Mouse (Mus musculus) right cerebral cortex, postnatal 4 days (tissue): Measurements from ENCODE around the gene Mgat5.
A peak's percentile ranks its signal among the peaks of the same experiment; 100 is the strongest.

Source experiments
- DNase-seq: peaks from one replicate; pipeline ENCODE4 v3.0.0-alpha.2; 2022

Mgat5 gene

GRCm38 (mm10) chr1:127262170-127262837 is 57.5 kb downstream of the Mgat5 start:
- no peak for DNase-seq

GRCm38 (mm10) chr1:127267985-127268384 is 63.2 kb downstream of the Mgat5 start:
- DNase-seq = no peak

- no peak for DNase-seq
These were observed 64.5 kb downstream of the Mgat5 start for GRCm38 (mm10) chr1:127269343-127269742.

- no peak for DNase-seq
These were observed 65.6 kb downstream of the Mgat5 start for GRCm38 (mm10) chr1:127270273-127271020.

GRCm38 (mm10) chr1:127271156-127271555 is 66.3 kb downstream of the Mgat5 start:
- DNase-seq = no peak

- DNase-seq = no peak
These were observed 68.5 kb downstream of the Mgat5 start for GRCm38 (mm10) chr1:127273363-127273762.

GRCm38 (mm10) chr1:127275572-127276324 is 70.9 kb downstream of the Mgat5 start:
- DNase-seq = no peak

- DNase-seq = no peak
These were observed 73.3 kb downstream of the Mgat5 start for GRCm38 (mm10) chr1:127278067-127278466.

GRCm38 (mm10) chr1:127280256-127280655 is 75.4 kb downstream of the Mgat5 start:
- peak; percentile 33 for DNase-seq

- no peak for DNase-seq
These were observed 80.2 kb downstream of the Mgat5 start for GRCm38 (mm10) chr1:127284975-127285374.

GRCm38 (mm10) chr1:127287505-127287904 is 82.7 kb downstream of the Mgat5 start:
- DNase-seq = no peak

GRCm38 (mm10) chr1:127290879-127291278 is 86.1 kb downstream of the Mgat5 start:
- no peak for DNase-seq

GRCm38 (mm10) chr1:127291721-127292120 is 86.9 kb downstream of the Mgat5 start:
- no peak for DNase-seq

GRCm38 (mm10) chr1:127293286-127293685 is 88.5 kb downstream of the Mgat5 start:
- DNase-seq = no peak

- DNase-seq = no peak
These were observed 92.0 kb downstream of the Mgat5 start for GRCm38 (mm10) chr1:127296815-127297214.

- no peak for DNase-seq
These were observed 95.0 kb downstream of the Mgat5 start for GRCm38 (mm10) chr1:127299774-127300173.

GRCm38 (mm10) chr1:127301038-127301437 is 96.2 kb downstream of the Mgat5 start:
- no peak for DNase-seq

- no peak for DNase-seq
These were observed 97.8 kb downstream of the Mgat5 start for GRCm38 (mm10) chr1:127302620-127303019.

- DNase-seq = no peak
These were observed 99.0 kb downstream of the Mgat5 start for GRCm38 (mm10) chr1:127303791-127304190.

GRCm38 (mm10) chr1:127304281-127304680 is 99.5 kb downstream of the Mgat5 start:
- no peak for DNase-seq

GRCm38 (mm10) chr1:127305582-127305981 is 100.8 kb downstream of the Mgat5 start:
- no peak for DNase-seq

- no peak for DNase-seq
These were observed 101.4 kb downstream of the Mgat5 start for GRCm38 (mm10) chr1:127306024-127306771.

- DNase-seq = no peak
These were observed 102.5 kb downstream of the Mgat5 start for GRCm38 (mm10) chr1:127307361-127307760.
